Comparison of ENCODE assay signal across 1 mouse cellular context in the genomic region with DNA sequence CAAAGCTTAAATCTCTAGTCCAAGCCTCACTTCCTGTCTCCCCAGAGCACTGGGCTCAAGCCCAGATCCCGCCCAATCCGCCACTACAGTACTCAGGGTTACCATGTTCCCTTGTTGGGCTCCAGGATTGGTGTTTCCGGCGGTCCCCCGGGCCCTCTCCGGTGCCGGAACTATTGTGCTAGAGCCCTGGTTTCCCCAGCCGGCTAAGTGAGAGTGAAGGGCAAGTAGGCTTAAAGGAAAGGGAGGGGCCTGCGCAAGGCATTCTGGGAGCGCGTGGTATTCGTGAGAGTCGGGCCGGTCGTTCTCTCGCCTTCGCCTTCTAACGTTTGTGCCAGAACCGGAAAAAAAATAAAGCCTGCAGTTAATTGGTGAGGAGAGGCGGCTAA.
A peak's percentile ranks its signal among the peaks of the same experiment; 100 is the strongest.
TF ChIP-seq lines count a peak whose summit lies in the region.

Gene Gucd1, minus strand, starts transcription at position 215 of the 386 bp plus-strand sequence.

TF ChIP-seq in MEL, 35 proteins besides CTCF, POLR2A, EP300 and RAD21 (continued from another document):
- TF ChIP-seq E2F4 (IDR thresholded peaks at IDR 0.05; ENCODE audit: borderline replicate concordance, low read depth, low read length) (no peak; the same call in 1 of the 2 replicates), TBP (IDR thresholded peaks at IDR 0.05; ENCODE audit: low read depth, low read length) (peak; percentile 95), CHD1 (IDR thresholded peaks at IDR 0.05; ENCODE audit: low read depth, low read length) (no peak), NRF1 (IDR thresholded peaks at IDR 0.05; ENCODE audit: insufficient read depth, low read depth, low read length, poor library complexity, severe bottlenecking) (peak; percentile 62), MAX (IDR thresholded peaks at IDR 0.05; ENCODE audit: low read length) (peak; percentile 93), CHD2 (IDR thresholded peaks at IDR 0.05; ENCODE audit: low read length) (no peak), KAT2A (conservative IDR thresholded peaks at IDR 0.05; ENCODE audit: low read depth, low read length) (no peak; the same call in 1 of the 2 replicates)
